Mouse (Mus musculus): ENCODE results near the gene Fdxr. TPM values are rescaled to one million over a fixed set of nuclear protein-coding genes. Genes with fewer than 3 reads are reported as not detected.

The Fdxr gene
- polyA plus RNA-seq, 2 experiments, result 12.3 to 13.7 TPM

GRCm38 (mm10) chr11:115219685-115220084 is 57.2 kb downstream of the Fdxr start:
- no peak overlapping the region for H3K4me2 ChIP-seq (ENCODE audit: low read depth)
- peaks cover 0 to 11% of the 10 kb centered on the region in 2 experiments; a peak in 2 of 4 replicates for H3K4me1 ChIP-seq (replicated peaks; ENCODE audit: control insufficient read depth in 2 of 2, insufficient read depth in 2 of 2, low read length in 1 of 2)
- ATAC-seq (ENCODE audit: insufficient read depth) (no peak), DNase-seq (ENCODE audit: low read depth in 3 of 3, low spot score in 3 of 3) (no peak)
- TF ChIP-seq CTCF (IDR thresholded peaks at IDR 0.05; ENCODE audit: low read depth) (no peak), EP300 (IDR thresholded peaks at IDR 0.05; ENCODE audit: low read depth) (no peak)
- H3K4me3 ChIP-seq (ENCODE audit: insufficient read depth in 1 of 2, low read depth in 2 of 2, low read length in 2 of 2), result no peak overlapping the region
- no peaks in the 10 kb centered on the region for H3K9me3 ChIP-seq (ENCODE audit: control insufficient read depth, low read length)
- H3K27ac ChIP-seq, result no peak overlapping the region
- no peak overlapping the region for H3K9ac ChIP-seq (replicated peaks)
- WGBS (ENCODE audit: insufficient replicate concordance), result 62% methylated on average over 10 of the region's 10 CpGs
- H3K27me3 ChIP-seq (ENCODE audit: control insufficient read depth, insufficient read depth, low read length), result no peaks in the 10 kb centered on the region
- no peaks in the 10 kb centered on the region for H3K36me3 ChIP-seq (replicated peaks; ENCODE audit: control insufficient read depth, insufficient read depth, low read depth)

- DNase-seq (ENCODE audit: low read depth in 3 of 3, low spot score in 3 of 3) (no peak), ATAC-seq (ENCODE audit: insufficient read depth) (no peak)
- H3K9ac ChIP-seq (replicated peaks), result no peak overlapping the region
- WGBS (ENCODE audit: insufficient replicate concordance), result 45% methylated on average over 9 of the region's 9 CpGs
- H3K27me3 ChIP-seq (ENCODE audit: control insufficient read depth, insufficient read depth, low read length), result no peaks in the 10 kb centered on the region
- no peak overlapping the region for H3K27ac ChIP-seq
- no peak overlapping the region for H3K4me2 ChIP-seq (ENCODE audit: low read depth)
- H3K9me3 ChIP-seq (ENCODE audit: control insufficient read depth, low read length), result no peaks in the 10 kb centered on the region
- no peaks in the 10 kb centered on the region for H3K36me3 ChIP-seq (replicated peaks; ENCODE audit: control insufficient read depth, insufficient read depth, low read depth)
- no peak overlapping the region for H3K4me3 ChIP-seq (ENCODE audit: insufficient read depth in 1 of 2, low read depth in 2 of 2, low read length in 2 of 2)
- TF ChIP-seq CTCF (IDR thresholded peaks at IDR 0.05; ENCODE audit: low read depth) (no peak), EP300 (IDR thresholded peaks at IDR 0.05; ENCODE audit: low read depth) (no peak)
- H3K4me1 ChIP-seq (replicated peaks; ENCODE audit: control insufficient read depth in 2 of 2, insufficient read depth in 2 of 2, low read length in 1 of 2), result peaks cover 0 to 11% of the 10 kb centered on the region in 2 experiments; a peak in 2 of 4 replicates
These were observed 57.6 kb downstream of the Fdxr start for GRCm38 (mm10) chr11:115219263-115219662.

Small RNA genes lying within 50 kb of the gene (microRNA-seq; reads per million reads assigned to microRNA genes)
- gene Gm25837, result not detected

Other genes starting within 250 kb of the Fdxr start
- 0.13 TPM in 1 of 2 replicates, not detected in the other for gene Cd300ld5, start 239.3 kb downstream of the Fdxr start, polyA plus RNA-seq (2012; rRNA removed)
- not detected in 2 replicates for gene Cd300ld5, start 239.3 kb downstream of the Fdxr start, polyA plus RNA-seq (2014; fragmentation: Nextera tagmentation; extraction: Ambion mirVana)
- gene Cd300ld3, start 228.6 kb downstream of the Fdxr start, polyA plus RNA-seq (2012; rRNA removed), result 0.27 and 0.63 TPM in 2 replicates
- not detected in 2 replicates for gene Cd300ld3, start 228.6 kb downstream of the Fdxr start, polyA plus RNA-seq (2014; fragmentation: Nextera tagmentation; extraction: Ambion mirVana)
- gene Cd300e, start 214.9 kb downstream of the Fdxr start, polyA plus RNA-seq (2012; rRNA removed), result 0.44 and 0.56 TPM in 2 replicates
- gene Cd300e, start 214.9 kb downstream of the Fdxr start, polyA plus RNA-seq (2014; fragmentation: Nextera tagmentation; extraction: Ambion mirVana), result 0.22 and 0.29 TPM in 2 replicates
- gene Rab37, start 185.6 kb downstream of the Fdxr start, polyA plus RNA-seq (2012; rRNA removed), result 1.5 and 1.7 TPM in 2 replicates
- gene Rab37, start 185.6 kb downstream of the Fdxr start, polyA plus RNA-seq (2014; fragmentation: Nextera tagmentation; extraction: Ambion mirVana), result 1.8 and 2.0 TPM in 2 replicates
- gene Cd300lf, start 143.1 kb downstream of the Fdxr start, polyA plus RNA-seq (2012; rRNA removed), result 1.5 and 1.6 TPM in 2 replicates
- 0.97 and 1.1 TPM in 2 replicates for gene Cd300lf, start 143.1 kb downstream of the Fdxr start, polyA plus RNA-seq (2014; fragmentation: Nextera tagmentation; extraction: Ambion mirVana)
- 37.9 and 41.4 TPM in 2 replicates for gene Slc9a3r1, start 113.7 kb downstream of the Fdxr start, polyA plus RNA-seq (2012; rRNA removed)
- gene Slc9a3r1, start 113.7 kb downstream of the Fdxr start, polyA plus RNA-seq (2014; fragmentation: Nextera tagmentation; extraction: Ambion mirVana), result 49.6 and 58.3 TPM in 2 replicates
- gene Tmem104, start 89.6 kb downstream of the Fdxr start, polyA plus RNA-seq (2012; rRNA removed), result 1.7 and 2.1 TPM in 2 replicates
- gene Tmem104, start 89.6 kb downstream of the Fdxr start, polyA plus RNA-seq (2014; fragmentation: Nextera tagmentation; extraction: Ambion mirVana), result 4.0 and 4.1 TPM in 2 replicates
- gene Nat9, start 89.2 kb downstream of the Fdxr start, polyA plus RNA-seq (2012; rRNA removed), result 6.0 and 7.7 TPM in 2 replicates
- 8.2 and 8.5 TPM in 2 replicates for gene Nat9, start 89.2 kb downstream of the Fdxr start, polyA plus RNA-seq (2014; fragmentation: Nextera tagmentation; extraction: Ambion mirVana)
- 0.17 and 0.21 TPM in 2 replicates for gene Grin2c, start 9.8 kb downstream of the Fdxr start, polyA plus RNA-seq (2012; rRNA removed)
- gene Grin2c, start 9.8 kb downstream of the Fdxr start, polyA plus RNA-seq (2014; fragmentation: Nextera tagmentation; extraction: Ambion mirVana), result 0.05 TPM in 1 of 2 replicates, not detected in the other
- gene Fads6, start 20.6 kb upstream of the Fdxr start, polyA plus RNA-seq (2012; rRNA removed), result 6.6 and 6.7 TPM in 2 replicates
- 2.8 TPM in 2 replicates for gene Fads6, start 20.6 kb upstream of the Fdxr start, polyA plus RNA-seq (2014; fragmentation: Nextera tagmentation; extraction: Ambion mirVana)
- not detected in 2 replicates for gene Otop2, start 30.1 kb upstream of the Fdxr start, polyA plus RNA-seq (2012; rRNA removed)
- gene Otop2, start 30.1 kb upstream of the Fdxr start, polyA plus RNA-seq (2014; fragmentation: Nextera tagmentation; extraction: Ambion mirVana), result not detected in 2 replicates
- 0.04 and 0.06 TPM in 2 replicates for gene Ush1g, start 45.0 kb upstream of the Fdxr start, polyA plus RNA-seq (2012; rRNA removed)
- gene Ush1g, start 45.0 kb upstream of the Fdxr start, polyA plus RNA-seq (2014; fragmentation: Nextera tagmentation; extraction: Ambion mirVana), result 0.06 and 0.16 TPM in 2 replicates
- gene Otop3, start 57.7 kb upstream of the Fdxr start, polyA plus RNA-seq (2012; rRNA removed), result not detected in 2 replicates
- gene Otop3, start 57.7 kb upstream of the Fdxr start, polyA plus RNA-seq (2014; fragmentation: Nextera tagmentation; extraction: Ambion mirVana), result not detected in 2 replicates
- 0.54 and 0.59 TPM in 2 replicates for gene Hid1, start 90.7 kb upstream of the Fdxr start, polyA plus RNA-seq (2012; rRNA removed)
- gene Hid1, start 90.7 kb upstream of the Fdxr start, polyA plus RNA-seq (2014; fragmentation: Nextera tagmentation; extraction: Ambion mirVana), result 0.50 and 0.86 TPM in 2 replicates
- 1.5 and 1.7 TPM in 2 replicates for gene Cdr2l, start 104.9 kb upstream of the Fdxr start, polyA plus RNA-seq (2012; rRNA removed)
- gene Cdr2l, start 104.9 kb upstream of the Fdxr start, polyA plus RNA-seq (2014; fragmentation: Nextera tagmentation; extraction: Ambion mirVana), result 0.86 and 1.0 TPM in 2 replicates
- 37.8 and 49.2 TPM in 2 replicates for gene Mrpl58, start 126.7 kb upstream of the Fdxr start, polyA plus RNA-seq (2012; rRNA removed)
- 86.5 and 90.7 TPM in 2 replicates for gene Mrpl58, start 126.7 kb upstream of the Fdxr start, polyA plus RNA-seq (2014; fragmentation: Nextera tagmentation; extraction: Ambion mirVana)
- 212 and 334 TPM in 2 replicates for gene Atp5h, start 142.9 kb upstream of the Fdxr start, polyA plus RNA-seq (2012; rRNA removed)
- gene Atp5h, start 142.9 kb upstream of the Fdxr start, polyA plus RNA-seq (2014; fragmentation: Nextera tagmentation; extraction: Ambion mirVana), result 616 and 620 TPM in 2 replicates
- gene Kctd2, start 143.1 kb upstream of the Fdxr start, polyA plus RNA-seq (2012; rRNA removed), result 5.3 and 5.8 TPM in 2 replicates
- 5.2 and 5.6 TPM in 2 replicates for gene Kctd2, start 143.1 kb upstream of the Fdxr start, polyA plus RNA-seq (2014; fragmentation: Nextera tagmentation; extraction: Ambion mirVana)
- gene Trim80, start 163.5 kb upstream of the Fdxr start, polyA plus RNA-seq (2012; rRNA removed), result 0.07 and 0.10 TPM in 2 replicates
- 0.06 and 0.13 TPM in 2 replicates for gene Trim80, start 163.5 kb upstream of the Fdxr start, polyA plus RNA-seq (2014; fragmentation: Nextera tagmentation; extraction: Ambion mirVana)
- 0.02 TPM in 2 replicates for gene Slc16a5, start 185.4 kb upstream of the Fdxr start, polyA plus RNA-seq (2012; rRNA removed)
- gene Slc16a5, start 185.4 kb upstream of the Fdxr start, polyA plus RNA-seq (2014; fragmentation: Nextera tagmentation; extraction: Ambion mirVana), result 0.05 TPM in 1 of 2 replicates, not detected in the other
- 2.1 and 2.2 TPM in 2 replicates for gene Armc7, start 198.6 kb upstream of the Fdxr start, polyA plus RNA-seq (2012; rRNA removed)
- gene Armc7, start 198.6 kb upstream of the Fdxr start, polyA plus RNA-seq (2014; fragmentation: Nextera tagmentation; extraction: Ambion mirVana), result 2.0 and 2.2 TPM in 2 replicates
- 27.8 and 31.9 TPM in 2 replicates for gene Nt5c, start 214.8 kb upstream of the Fdxr start, polyA plus RNA-seq (2012; rRNA removed)
- gene Nt5c, start 214.8 kb upstream of the Fdxr start, polyA plus RNA-seq (2014; fragmentation: Nextera tagmentation; extraction: Ambion mirVana), result 50.7 and 50.9 TPM in 2 replicates
- gene Jpt1, start 237.3 kb upstream of the Fdxr start, polyA plus RNA-seq (2012; rRNA removed), result 138 and 151 TPM in 2 replicates
- 233 and 256 TPM in 2 replicates for gene Jpt1, start 237.3 kb upstream of the Fdxr start, polyA plus RNA-seq (2014; fragmentation: Nextera tagmentation; extraction: Ambion mirVana)

Data from liver, embryonic 14.5 days (tissue).